Mouse (Mus musculus) adrenal gland, adult 8-10 months (tissue): Measurements from ENCODE around the gene Ispd. TPM values are rescaled to one million over a fixed set of nuclear protein-coding genes. Genes with fewer than 3 reads are reported as not detected.

Source experiments
- DNase-seq: peaks from one replicate; pipeline ENCODE4 v3.0.0; 2022
- total RNA-seq, 4 experiments: library from RNA; stranded (reverse); gene quantifications; 2 replicates each; pipeline ENCODE4 v1.2.4; 2022

Gene Ispd
- total RNA-seq, 4 experiments from 2014 or later = 6.4 to 11.1 (median 8.8) TPM

GRCm38 (mm10) chr12:36570414-36571095 is 189.3 kb downstream of the Ispd start:
- DNase-seq = no peak

GRCm38 (mm10) chr12:36584828-36585227 is 203.6 kb downstream of the Ispd start:
- DNase-seq = no peak

- no peak for DNase-seq
Observed at GRCm38 (mm10) chr12:36597539-36598250, 216.4 kb downstream of the Ispd start.

- DNase-seq = no peak
Observed at GRCm38 (mm10) chr12:36621960-36622736, 240.9 kb downstream of the Ispd start.

- DNase-seq = no peak
Observed at GRCm38 (mm10) chr12:36627204-36627603, 246.0 kb downstream of the Ispd start.

GRCm38 (mm10) chr12:36632427-36632826 is 251.2 kb downstream of the Ispd start:
- DNase-seq = no peak

GRCm38 (mm10) chr12:36647514-36647913 is 266.3 kb downstream of the Ispd start:
- DNase-seq = no peak

- no peak for DNase-seq
Observed at GRCm38 (mm10) chr12:36662496-36662895, 281.2 kb downstream of the Ispd start.

GRCm38 (mm10) chr12:36664783-36665182 is 283.5 kb downstream of the Ispd start:
- no peak for DNase-seq

GRCm38 (mm10) chr12:36666771-36667170 is 285.5 kb downstream of the Ispd start:
- no peak for DNase-seq

- DNase-seq = no peak
Observed at GRCm38 (mm10) chr12:36670164-36670908, 289.1 kb downstream of the Ispd start.

GRCm38 (mm10) chr12:36670915-36671579 is 289.8 kb downstream of the Ispd start:
- DNase-seq = no peak

- DNase-seq = no peak
Observed at GRCm38 (mm10) chr12:36674481-36674880, 293.2 kb downstream of the Ispd start.

- DNase-seq = no peak
Observed at GRCm38 (mm10) chr12:36678220-36678619, 297.0 kb downstream of the Ispd start.

- no peak for DNase-seq
Observed at GRCm38 (mm10) chr12:36680883-36681505, 299.7 kb downstream of the Ispd start.

- DNase-seq = no peak
Observed at GRCm38 (mm10) chr12:36681779-36682178, 300.5 kb downstream of the Ispd start.

- no peak for DNase-seq
Observed at GRCm38 (mm10) chr12:36694072-36694471, 312.8 kb downstream of the Ispd start.

- no peak for DNase-seq
Observed at GRCm38 (mm10) chr12:36704380-36704779, 323.1 kb downstream of the Ispd start.

- no peak for DNase-seq
Observed at GRCm38 (mm10) chr12:36708810-36709209, 327.6 kb downstream of the Ispd start.

GRCm38 (mm10) chr12:36713866-36714662 is 332.8 kb downstream of the Ispd start:
- DNase-seq = no peak

- DNase-seq = no peak
Observed at GRCm38 (mm10) chr12:36717526-36717925, 336.3 kb downstream of the Ispd start.
